Mouse (Mus musculus): ENCODE measurements around the gene Gm5767. TPM values are rescaled to one million over a fixed set of nuclear protein-coding genes. Genes with fewer than 3 reads are reported as not detected.

Gm5767 gene
- polyA plus RNA-seq, 1 experiment, result not detected

DNA sequence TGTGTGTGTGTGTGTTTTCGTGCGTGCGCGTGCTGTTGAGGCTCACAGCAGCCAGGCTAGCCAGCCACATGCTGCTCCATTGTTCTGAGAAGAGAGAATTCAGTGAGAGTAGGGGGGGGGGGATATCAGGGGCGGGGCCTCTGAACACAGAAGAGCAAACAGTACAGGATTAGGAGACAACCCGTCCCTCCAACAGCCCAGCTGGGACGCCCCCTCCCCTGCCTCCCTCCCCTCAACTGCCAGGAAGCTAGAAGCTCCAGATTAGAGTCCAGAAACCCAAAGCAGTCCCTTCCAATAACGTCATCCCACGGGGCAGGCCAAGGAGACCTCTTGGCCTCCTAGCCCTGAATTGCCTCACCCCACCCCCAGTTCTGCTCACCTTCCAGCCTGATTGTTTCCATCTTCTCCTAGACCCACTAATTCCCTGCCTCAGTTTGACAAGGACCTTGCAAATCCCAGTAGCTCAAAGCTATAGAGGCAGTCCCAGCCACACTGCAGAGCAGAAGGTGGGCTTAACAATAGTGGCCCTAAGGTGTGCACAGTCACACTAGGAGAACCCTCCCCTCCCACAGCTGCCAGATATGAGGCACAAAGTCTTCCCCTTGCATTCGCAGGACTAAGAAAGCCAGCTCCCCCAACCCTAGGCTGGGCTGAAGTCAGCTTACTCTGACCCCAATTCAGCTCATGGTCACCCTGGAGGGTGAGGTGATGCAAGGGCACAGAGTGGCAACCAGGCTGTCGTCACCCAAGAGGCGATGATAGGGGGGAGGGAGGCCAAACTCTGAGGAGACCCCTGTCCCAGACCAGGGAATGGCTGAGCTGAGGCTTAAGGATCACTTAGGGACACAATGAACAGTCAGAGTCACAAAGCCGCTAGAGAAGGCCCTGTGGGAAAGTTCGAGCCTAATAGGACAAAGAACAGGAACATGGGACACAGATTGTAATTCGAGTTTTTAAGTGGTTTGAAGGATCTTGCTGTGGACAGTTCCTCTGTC is 10.2 kb upstream of the Gm5767 start:
- no peak for DNase-seq (ENCODE audit: low spot score)

- peak; percentile 88 for DNase-seq (ENCODE audit: low spot score)
Measured at GRCm38 (mm10) chr16:8671551-8672349, 8.8 kb upstream of the Gm5767 start, which contains the start of gene Carhsp1. Gene Carhsp1 (minus strand): TSS chr16:8672155.

GRCm38 (mm10) chr16:8672350-8672687 is 8.3 kb upstream of the Gm5767 start:
- DNase-seq (ENCODE audit: low spot score), result no peak

DNA sequence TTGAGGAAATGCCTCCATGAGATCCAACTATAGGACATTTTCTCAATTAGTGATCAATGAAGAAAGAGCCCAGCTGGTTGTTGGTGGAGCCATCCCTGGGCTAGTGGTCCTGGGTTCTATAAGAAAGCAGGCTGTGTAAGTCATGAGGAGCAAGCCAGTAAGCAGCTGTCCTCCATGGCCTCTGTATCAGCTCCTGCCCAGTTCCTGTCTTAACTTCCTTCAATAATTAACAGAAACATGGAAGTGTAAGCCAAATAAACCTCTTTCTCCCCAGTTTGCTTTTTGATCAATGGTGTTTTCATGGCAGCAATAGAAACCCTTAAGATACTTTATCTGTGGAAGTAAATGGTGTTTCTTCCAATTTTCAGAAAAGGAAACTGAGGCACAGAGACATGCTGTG is 7.8 kb upstream of the Gm5767 start:
- no peak for DNase-seq (ENCODE audit: low spot score)

- DNase-seq (ENCODE audit: low spot score), result no peak
Measured at GRCm38 (mm10) chr16:8673343-8673742, 7.2 kb upstream of the Gm5767 start.

- DNase-seq (ENCODE audit: low spot score), result no peak
Measured at GRCm38 (mm10) chr16:8674165-8674564, 6.4 kb upstream of the Gm5767 start.

DNA sequence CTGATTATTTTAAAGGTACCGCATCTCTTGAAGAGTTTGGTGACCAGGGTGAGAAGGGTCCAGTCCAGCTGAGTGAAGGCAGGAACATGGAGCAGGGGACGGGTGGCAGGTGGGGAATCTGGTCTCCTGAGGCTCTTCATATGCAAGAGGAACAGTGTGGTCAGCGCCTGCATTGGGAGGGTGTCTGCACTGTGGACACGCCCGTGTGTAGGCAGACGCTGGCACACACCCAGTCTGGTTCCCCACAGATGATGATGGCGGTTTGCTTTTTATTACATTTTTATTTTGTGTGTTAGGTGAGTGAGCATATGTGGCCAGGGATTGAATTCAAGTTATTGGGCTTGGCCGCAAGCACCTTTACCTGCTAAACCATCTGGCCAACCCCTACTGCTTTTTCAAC is 5.0 kb upstream of the Gm5767 start:
- DNase-seq (ENCODE audit: low spot score), result no peak

GRCm38 (mm10) chr16:8676228-8676627 is 4.3 kb upstream of the Gm5767 start:
- no peak for DNase-seq (ENCODE audit: low spot score)

- DNase-seq (ENCODE audit: low spot score), result no peak
Measured at GRCm38 (mm10) chr16:8676800-8677199, 3.8 kb upstream of the Gm5767 start.

- DNase-seq (ENCODE audit: low spot score), result no peak
Measured at GRCm38 (mm10) chr16:8678035-8678434, 2.5 kb upstream of the Gm5767 start.

DNA sequence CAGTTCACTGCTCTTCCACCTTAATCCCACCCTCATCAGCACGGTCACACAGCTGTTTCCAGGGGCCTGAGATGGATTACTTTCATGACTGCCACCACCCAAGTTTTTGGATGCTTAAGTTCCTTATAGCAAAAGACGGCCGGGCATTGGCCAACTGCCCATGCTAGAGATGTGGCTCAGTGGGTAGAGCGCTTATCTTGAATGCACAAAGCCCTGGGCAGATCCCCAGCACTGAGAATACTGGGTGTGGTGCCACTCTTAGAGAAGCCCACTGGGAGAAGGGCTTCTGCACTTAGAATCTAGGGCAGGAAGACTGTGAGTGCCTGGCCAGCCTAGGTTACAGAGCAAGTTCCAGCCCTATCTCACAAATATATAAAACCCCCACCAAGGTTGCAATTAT is 1.9 kb upstream of the Gm5767 start:
- no peak for DNase-seq (ENCODE audit: low spot score)

- no peak for DNase-seq (ENCODE audit: low spot score)
Measured at GRCm38 (mm10) chr16:8679780-8680179, 790 bp upstream of the Gm5767 start.

DNA sequence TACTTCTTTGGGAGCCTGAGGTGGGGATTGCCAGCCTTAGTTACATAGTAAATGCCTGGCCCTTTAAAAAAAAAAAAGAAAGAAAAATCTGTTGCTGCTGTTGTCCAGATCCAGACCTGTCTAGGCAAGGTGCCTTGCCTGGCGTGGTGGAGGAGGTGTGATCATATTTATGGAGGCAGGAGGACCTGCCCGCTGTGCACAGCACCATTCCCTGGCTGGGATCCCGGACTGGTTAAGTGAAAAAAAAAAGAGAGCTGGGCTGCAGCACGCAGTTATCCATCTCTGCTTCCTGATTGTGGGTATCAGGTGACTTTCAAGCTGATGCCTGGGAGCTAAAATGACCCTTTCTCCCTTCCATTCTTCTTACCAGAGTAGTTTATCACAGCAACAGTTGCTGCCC is 4.5 kb downstream of the Gm5767 start:
- DNase-seq (ENCODE audit: low spot score), result no peak

DNA sequence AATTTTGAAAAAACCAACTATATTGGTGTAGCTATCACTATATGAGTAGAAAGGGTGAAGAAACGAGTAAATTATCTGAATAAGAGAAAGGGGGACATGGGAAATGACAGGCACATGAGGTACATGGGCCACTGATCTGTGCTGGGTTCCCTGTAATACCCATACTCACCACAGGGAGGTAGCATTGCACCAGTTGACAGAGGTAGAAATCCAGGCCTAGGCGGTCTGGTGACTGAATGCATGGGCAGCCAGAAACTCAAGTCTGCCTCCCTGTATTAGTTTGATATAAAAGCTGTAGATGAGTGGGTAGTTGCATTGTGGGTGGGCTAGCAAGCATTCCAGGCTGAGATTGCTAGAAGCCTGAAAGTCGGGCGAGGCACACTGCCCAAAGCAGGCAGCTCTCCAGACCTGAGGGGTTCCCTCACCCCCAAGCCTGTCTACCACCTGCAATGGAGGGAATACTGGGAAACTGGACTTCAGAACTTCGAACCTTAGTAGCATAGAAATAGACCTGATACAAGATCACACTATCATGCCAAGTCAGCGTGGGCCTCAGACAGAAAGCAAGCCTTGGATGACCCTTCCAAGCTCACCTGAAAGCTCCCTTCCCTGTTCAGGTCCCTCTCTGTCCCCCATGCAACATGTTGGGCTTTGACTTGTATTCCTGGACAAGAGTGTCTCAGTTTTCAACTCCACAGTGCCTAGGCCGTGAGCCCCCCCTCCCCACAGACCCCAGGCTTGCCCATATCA is 5.7 kb downstream of the Gm5767 start:
- no peak for DNase-seq (ENCODE audit: low spot score)

DNA sequence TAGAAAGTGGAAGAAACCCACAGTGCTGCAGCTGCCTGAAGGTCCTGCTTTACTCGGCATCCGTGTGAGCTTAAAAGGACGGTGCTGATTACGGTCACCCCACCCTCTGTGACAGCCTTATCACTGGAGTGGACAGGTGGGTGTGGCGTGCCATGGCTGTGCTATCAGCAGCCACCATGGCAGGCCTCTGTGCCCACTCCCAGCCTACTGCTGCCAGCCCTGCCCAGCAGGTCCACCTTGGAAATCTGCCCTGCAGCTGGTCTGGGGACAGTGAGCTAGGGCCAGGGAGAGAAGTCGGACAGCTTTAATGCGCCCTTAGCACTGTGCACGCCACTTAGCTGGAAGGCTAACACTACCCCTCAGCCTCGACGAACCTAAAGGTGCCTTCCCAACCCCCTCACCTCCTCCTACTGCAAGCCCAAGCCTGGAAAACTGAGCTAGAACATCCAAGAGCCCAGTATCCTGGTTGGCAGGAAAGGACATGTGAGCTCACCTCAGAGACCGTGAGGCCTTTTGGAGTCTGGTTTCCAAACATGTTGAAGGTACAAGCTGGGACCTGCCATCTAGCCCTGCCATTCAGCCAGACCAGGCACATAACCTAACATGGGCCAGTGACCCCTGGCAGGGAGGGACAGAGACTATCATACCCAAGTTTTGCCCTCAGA is 6.4 kb downstream of the Gm5767 start:
- no peak for DNase-seq (ENCODE audit: low spot score)

DNA sequence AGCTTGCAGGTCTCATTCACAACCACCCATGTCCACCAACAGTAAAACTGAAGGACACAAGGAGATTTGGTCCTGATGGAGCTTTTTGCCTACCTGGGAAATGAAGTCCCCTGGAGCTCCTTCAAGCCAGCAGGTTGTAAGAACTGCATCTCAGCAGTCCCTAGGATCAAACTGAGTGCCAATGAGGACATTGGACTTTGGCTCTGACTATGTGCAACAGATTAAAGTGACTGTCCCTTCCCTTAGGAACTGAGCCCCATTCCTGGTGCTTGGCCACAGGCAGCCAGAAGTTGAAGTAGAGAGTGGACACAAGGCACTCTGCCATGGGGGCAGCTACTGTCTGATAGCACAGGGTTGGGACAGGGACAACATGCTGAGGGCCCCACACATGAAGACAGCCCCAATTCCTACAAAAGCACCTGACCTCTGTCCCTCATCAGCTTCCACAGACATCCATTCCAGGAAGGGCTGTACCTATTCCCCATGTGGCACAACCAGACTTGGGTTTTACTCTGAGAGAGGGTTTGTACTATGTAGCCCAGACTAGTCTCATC is 7.1 kb downstream of the Gm5767 start:
- no peak for DNase-seq (ENCODE audit: low spot score)

DNA sequence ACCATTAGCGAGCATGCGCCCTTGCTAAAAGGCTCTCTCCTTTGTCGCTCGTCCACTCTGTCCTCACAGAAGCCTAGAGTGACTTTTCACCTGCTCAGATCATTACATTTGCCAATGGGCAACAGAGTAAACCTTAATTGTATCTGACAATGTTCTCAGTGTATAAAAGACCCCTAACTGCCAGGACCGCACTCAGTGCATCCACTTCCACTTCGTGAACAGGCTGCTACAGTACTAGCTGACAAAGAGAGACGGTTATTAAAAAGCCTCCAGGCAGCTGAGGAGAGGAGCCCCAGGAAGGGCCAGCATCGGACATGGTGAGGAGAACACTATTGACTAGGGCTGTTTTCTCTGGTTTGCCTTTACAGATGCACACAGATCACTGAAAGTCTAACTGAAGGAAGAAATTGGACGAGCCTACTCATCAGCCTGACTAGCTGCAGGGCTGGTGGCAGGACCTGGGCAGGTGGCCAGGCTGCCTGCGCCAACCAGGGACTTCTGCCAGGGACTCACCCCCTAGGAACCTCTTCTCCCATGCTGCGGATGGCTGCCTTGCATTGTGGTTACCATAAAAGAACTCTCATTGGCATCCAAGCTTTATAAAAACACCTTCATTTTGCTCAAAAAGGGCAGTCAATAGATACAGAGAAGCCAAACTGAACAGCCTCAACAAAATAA is 9.5 kb downstream of the Gm5767 start:
- no peak for DNase-seq (ENCODE audit: low spot score)

DNA sequence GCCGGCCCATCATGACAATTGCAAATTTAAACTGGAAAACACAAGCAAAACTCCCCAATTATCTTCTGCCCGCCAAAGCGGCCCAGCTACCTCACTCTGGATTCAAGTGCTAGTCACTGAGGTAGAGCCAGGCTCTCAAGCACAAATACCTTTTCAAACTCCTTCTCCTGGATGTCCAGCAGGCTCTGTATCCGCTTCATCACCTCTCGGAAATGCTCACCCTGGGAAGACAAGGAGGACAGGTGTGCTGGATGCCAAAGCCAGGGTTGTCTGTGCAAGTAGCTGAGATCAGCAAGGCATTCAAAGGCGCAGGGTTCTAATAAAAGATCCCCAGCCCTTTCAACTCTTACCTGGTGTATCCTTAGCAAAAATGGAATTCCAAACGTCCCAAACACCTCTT is 10.6 kb downstream of the Gm5767 start:
- DNase-seq (ENCODE audit: low spot score), result no peak

- DNase-seq (ENCODE audit: low spot score), result no peak
Measured at GRCm38 (mm10) chr16:8699556-8699955, 19.0 kb downstream of the Gm5767 start.

DNA sequence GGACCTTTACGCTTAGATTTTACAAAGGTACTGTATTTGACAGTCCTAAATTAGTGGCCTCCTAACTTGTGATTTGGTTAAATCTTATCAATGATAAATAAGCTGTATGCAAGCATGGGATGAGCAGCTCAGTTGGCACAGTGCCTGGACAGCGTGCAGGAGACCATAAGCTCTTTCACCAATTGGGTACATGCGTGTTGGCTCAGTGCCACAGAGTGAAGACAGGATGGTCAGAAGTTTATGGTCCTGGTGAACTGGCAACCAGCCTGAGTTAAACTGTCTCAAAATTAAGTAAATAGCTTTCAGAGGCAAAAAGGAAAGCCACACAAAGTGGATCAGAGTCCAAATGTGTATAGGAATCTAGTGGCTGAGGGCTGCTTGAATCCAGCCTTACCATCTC is 20.0 kb downstream of the Gm5767 start:
- DNase-seq (ENCODE audit: low spot score), result no peak

DNA sequence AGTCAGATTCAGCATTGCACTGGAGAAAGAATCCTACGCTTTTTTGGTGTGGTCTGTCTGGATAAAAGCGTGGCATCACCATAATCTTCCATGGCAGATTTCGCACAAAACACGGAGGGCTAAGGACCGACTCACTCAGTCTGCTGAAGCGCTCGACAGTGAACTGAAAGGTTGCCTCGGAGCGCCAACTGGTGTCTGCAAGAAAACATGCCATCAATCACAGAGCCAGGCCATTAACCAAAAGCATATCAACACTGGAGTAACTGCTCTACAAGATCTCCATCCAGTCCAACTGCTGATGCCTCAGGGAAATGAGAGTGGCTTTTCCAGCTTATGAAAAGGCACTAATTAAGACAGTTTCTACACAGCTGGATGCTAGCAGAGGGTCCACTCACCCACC is 31.4 kb downstream of the Gm5767 start:
- DNase-seq (ENCODE audit: low spot score), result no peak

Data from urinary bladder, adult 2 months (tissue).